ENCODE assay signal across 27 mouse cellular contexts in the genomic region with DNA sequence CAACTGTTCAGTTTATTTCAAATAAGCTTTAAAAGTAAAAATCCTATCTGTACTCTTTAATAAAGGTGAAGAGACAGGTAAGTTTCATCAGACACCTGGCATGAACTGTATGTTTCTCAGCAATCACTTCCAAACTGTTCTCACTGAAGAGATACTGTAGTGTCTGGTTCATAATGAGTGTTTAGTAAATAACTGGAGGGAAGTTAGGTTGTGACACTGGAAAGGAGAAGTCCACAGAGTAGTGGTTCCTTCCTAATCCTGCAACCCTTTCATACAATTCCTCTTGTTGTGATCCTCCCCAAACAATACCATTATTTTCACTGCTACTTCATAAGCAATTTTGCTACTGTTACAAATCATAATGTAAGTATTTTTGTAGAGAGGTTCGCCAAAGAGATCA. TPM values are rescaled to one million over a fixed set of nuclear protein-coding genes. Genes with fewer than 3 reads are reported as not detected.
DNase-seq lines count a peak whose midpoint lies in the region; ATAC-seq lines count a peak whose summit lies in the region.
"Had no signal": no experiment of that assay in that cellular context is flagged by ENCODE, and none has a peak within 500 bp of the region (broad histone marks: within the 10 kb centered on the region; RNA-seq: fewer than 3 reads in every experiment).

No protein-coding gene starts in this region.

- ATAC-seq in megakaryocyte, adult 5-6 weeks (ENCODE audit: poor library complexity, severe bottlenecking) = peak; percentile 76
- 0 out of 2 replicates have a peak, but pooled peaks have one; percentile 41 for ATAC-seq in monocyte, adult 5-6 weeks (replicated peaks; ENCODE audit: insufficient number of reproducible peaks, low FRiP score, low TSS enrichment, poor library complexity, severe bottlenecking)
- no peak for ATAC-seq in activated CD4-positive, CD25-positive, alpha-beta regulatory T cell, adult 4 months
- ATAC-seq: forebrain, embryonic 13.5 days; forebrain, embryonic 15.5 days; forebrain, postnatal 0 days had no signal

- DNase-seq in thymus, postnatal 0 days (ENCODE audit: low spot score) = peak; percentile 1
- no peak for DNase-seq in thymus, postnatal 10 days (ENCODE audit: low spot score in 2 of 2)
- DNase-seq in cerebellum, adult 18-20 months = no peak
- DNase-seq: adrenal gland, adult 2 months; adrenal gland, postnatal 10 days; adrenal gland, postnatal 25 days; cerebellum, adult 11 months; cerebellum, adult 2 months; cerebellum, adult 9-10 months; cerebellum, postnatal 10 days; cerebellum, postnatal 25 days; forebrain, postnatal 0 days had no signal

RNA-seq across cellular contexts. Expression of gene Gsdmc4, which starts 20.6 kb away (rescaled TPM):
- polyA plus RNA-seq in thymus, postnatal 0 days (2015; fragmentation: Nextera tagmentation; extraction: Ambion mirVana) = 0.44 and 0.51 TPM in 2 replicates
- total RNA-seq in megakaryocyte, adult 5-6 weeks (2015) = 0.13 TPM in 1 of 2 replicates, not detected in the other
- total RNA-seq in megakaryocyte, adult 5-6 weeks (2017) = 0.18 TPM in 1 of 2 replicates, not detected in the other
- total RNA-seq in monocyte, adult 5-6 weeks (2017) = 0.97 TPM in 1 of 3 replicates, not detected in the others
- polyA plus RNA-seq in activated CD4-positive, CD25-positive, alpha-beta regulatory T cell, adult 4 months (2017; shearing (Covaris generic)) = under 1 TPM in 1 of 2 experiments, not detected in 1; 0.21 TPM
- total RNA-seq: adrenal gland, adult 2 months; adrenal gland, postnatal 10 days; adrenal gland, postnatal 25 days; adrenal gland, postnatal 4 days; ES-E14; forebrain, postnatal 0 days; MEL had no signal
- polyA plus RNA-seq: adrenal gland, adult 2 months; brain, embryonic 14.5 days; cerebellum, adult 2 months; embryonic facial prominence, embryonic 10.5 days; embryonic facial prominence, embryonic 14.5 days; forebrain, embryonic 11.5 days; forebrain, embryonic 13.5 days; forebrain, embryonic 15.5 days had no signal

RNA-seq across cellular contexts. Expression of gene Gsdmc3, which starts 54.3 kb away (rescaled TPM):
- 0.33 and 0.38 TPM in 2 replicates for polyA plus RNA-seq in thymus, postnatal 0 days (2015; fragmentation: Nextera tagmentation; extraction: Ambion mirVana)
- total RNA-seq in megakaryocyte, adult 5-6 weeks (2015) = not detected in 2 replicates
- not detected in 2 replicates for total RNA-seq in megakaryocyte, adult 5-6 weeks (2017)
- not detected in 3 replicates for total RNA-seq in monocyte, adult 5-6 weeks (2017)
- not detected for polyA plus RNA-seq in activated CD4-positive, CD25-positive, alpha-beta regulatory T cell, adult 4 months (2017; shearing (Covaris generic))
- total RNA-seq: adrenal gland, adult 2 months; adrenal gland, postnatal 10 days; adrenal gland, postnatal 25 days; adrenal gland, postnatal 4 days; ES-E14; forebrain, postnatal 0 days; MEL had no signal
- polyA plus RNA-seq: adrenal gland, adult 2 months; brain, embryonic 14.5 days; C2C12; cerebellum, adult 2 months; cortical plate, adult 2 months; embryonic facial prominence, embryonic 10.5 days; embryonic facial prominence, embryonic 12.5 days; forebrain, embryonic 11.5 days; forebrain, embryonic 13.5 days; forebrain, embryonic 15.5 days; forebrain, postnatal 0 days had no signal
